Mouse (Mus musculus) thymus, adult 2 months (tissue): Measurements from ENCODE around the gene Gm28035. TPM values are rescaled to one million over a fixed set of nuclear protein-coding genes. Genes with fewer than 3 reads are reported as not detected.

Experiments used
- DNase-seq: peaks from one replicate; pipeline ENCODE4 v3.0.0; 2021
- H3K27ac ChIP-seq: fragments of 200-500 bp; 2 replicates; pipeline ENCODE4 v1.5.1; 2012; ENCODE audit warnings: low read length, control low read depth; ENCODE audit not compliant: control insufficient read depth, insufficient read depth
- H3K27me3 ChIP-seq: fragments of 200-500 bp; 2 replicates; pipeline ENCODE4 v1.6.1; 2012; ENCODE audit warnings: mild to moderate bottlenecking, low read length, moderate library complexity, mixed read lengths; ENCODE audit not compliant: control insufficient read depth, insufficient read depth
- H3K36me3 ChIP-seq: fragments of 200-500 bp; 2 replicates; pipeline ENCODE4 v1.6.1; 2012; ENCODE audit warnings: mild to moderate bottlenecking, low read length, moderate library complexity; ENCODE audit not compliant: control insufficient read depth, insufficient read depth
- H3K4me1 ChIP-seq: fragments of 200-500 bp; replicated peaks from 2 replicates; pipeline ENCODE4 v1.6.1; 2012; ENCODE audit warnings: low read length; ENCODE audit not compliant: control insufficient read depth, insufficient read depth
- H3K4me3 ChIP-seq: fragments of 200-500 bp; 2 replicates; pipeline ENCODE4 v1.5.1; 2012; ENCODE audit warnings: mild to moderate bottlenecking, low read length, control low read depth, moderate library complexity; ENCODE audit not compliant: control insufficient read depth, insufficient read depth
- CTCF ChIP-seq: fragments of 200-500 bp; IDR thresholded peaks from 2 replicates; pipeline ENCODE4 v1.5.1; 2012; ENCODE audit warnings: mild to moderate bottlenecking, control low read depth, low read length, moderate library complexity, borderline replicate concordance; ENCODE audit not compliant: control insufficient read depth, poor library complexity, insufficient read depth; ENCODE audit errors: extremely low read depth
- POLR2A ChIP-seq: fragments of 200-500 bp; IDR thresholded peaks from 2 replicates; pipeline ENCODE4 v1.6.1; 2012; ENCODE audit warnings: mild to moderate bottlenecking, low read length, control low read depth, moderate library complexity; ENCODE audit not compliant: control insufficient read depth, poor library complexity, insufficient read depth; ENCODE audit errors: extremely low read depth
- WGBS: fragments of 180-500 bp; shearing (Covaris S2); methylation state at CpG from one replicate; pipeline ENCODE4 v1.1.7; 2018; 5-methylcytosine and 5-hydroxymethylcytosine counted together
- polyA plus RNA-seq: library from polyadenylated mRNA; depleted of rRNA; stranded (reverse); fragments of >200 nt; gene quantifications from 2 replicates; pipeline ENCODE4 v1.2.3, GENCODE M21; 2012

Gm28035 gene
- polyA plus RNA-seq, 1 experiment, result 15.5 TPM

DNA sequence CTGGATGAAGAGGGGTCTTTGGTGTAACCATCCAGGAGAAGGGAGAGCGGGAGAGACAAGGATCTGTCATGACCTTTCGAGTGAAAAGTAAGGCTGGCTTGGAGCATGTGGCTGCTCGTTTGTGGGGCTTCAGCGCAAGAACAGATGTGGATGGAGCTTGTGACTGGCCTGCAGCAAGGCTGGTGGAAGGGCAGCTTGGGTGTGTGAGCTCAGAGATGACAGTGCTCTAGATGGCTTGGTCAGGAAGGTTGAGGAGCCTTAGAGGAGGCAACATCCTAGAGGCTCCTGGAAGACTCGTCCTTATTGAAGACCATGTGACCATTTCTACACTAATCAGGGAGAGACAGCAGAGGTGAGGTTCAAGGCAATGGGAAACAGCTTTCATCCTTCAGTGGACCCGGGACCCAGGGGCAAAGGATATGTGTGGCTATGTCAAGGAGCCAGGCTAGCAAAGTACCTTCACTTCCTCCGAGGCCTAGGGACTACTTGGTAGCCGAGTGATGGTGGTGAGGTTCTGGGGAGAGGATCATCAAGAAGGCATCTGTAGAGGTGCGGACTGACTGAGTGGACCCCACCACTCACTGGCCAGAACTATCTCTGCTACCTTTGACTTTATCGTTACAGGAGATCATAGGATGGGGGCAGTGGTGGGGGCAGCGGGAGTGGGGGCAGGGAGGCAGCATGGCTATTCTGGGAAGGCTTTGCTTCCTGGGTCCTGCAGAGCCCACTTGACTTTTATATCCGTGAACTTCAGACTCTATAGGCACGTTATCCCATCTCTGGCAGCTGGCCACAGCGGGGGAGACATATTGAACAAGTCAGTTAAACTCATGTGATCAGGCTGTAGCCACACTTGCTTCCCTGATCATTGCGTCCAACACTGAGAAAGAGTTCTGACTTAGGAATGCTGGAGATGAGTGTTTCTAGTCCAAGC lies 19.0 kb downstream of the Gm28035 start:
- Histone ChIP-seq H3K36me3 (peaks cover 62% of the 10 kb centered on the region), H3K4me1 (peaks cover 28% of the 10 kb centered on the region), H3K4me3 (no peak overlapping the region), H3K27me3 (no peaks in the 10 kb centered on the region), H3K27ac (no peak overlapping the region)
- no peak for DNase-seq
- WGBS, result 88% methylated on average over 15 of the region's 15 CpGs
- no peak for TF ChIP-seq CTCF
- TF ChIP-seq POLR2A, result no peak

DNA sequence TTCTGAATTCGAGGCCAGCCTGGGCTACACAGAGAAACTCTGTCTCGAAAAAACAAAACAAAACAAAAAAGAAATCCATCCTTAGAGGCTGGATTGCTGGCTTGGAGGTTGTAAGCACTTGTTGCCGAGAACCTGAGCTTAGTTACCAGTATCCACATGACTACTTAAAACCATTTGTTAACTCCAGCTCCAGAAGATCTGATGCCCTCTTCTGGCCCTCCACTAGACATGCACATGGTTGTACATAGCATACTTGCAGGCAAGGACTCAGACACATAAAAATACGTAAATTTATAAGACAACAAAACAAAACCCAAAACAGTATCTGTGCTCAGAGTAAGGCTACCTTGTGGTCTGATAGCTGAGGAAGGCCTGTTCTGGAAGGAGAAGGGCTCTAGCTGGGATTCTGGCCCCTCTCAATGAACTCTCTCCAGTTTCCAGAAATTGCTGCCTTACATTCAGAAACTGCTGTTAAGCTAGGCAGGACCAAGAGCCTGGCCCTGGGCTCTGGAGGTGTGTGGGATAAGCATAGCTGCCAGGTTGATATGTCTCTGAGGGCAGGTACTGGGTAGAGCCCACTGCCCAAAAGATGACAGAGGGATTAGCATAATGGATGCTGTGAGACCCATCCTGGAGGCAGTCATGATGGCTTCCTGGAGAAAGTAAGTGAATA lies 20.8 kb downstream of the Gm28035 start:
- 92% methylated on average over 4 of the region's 4 CpGs for WGBS
- no peak for DNase-seq
- peaks cover 51% of the 10 kb centered on the region for H3K36me3 ChIP-seq
- no peaks in the 10 kb centered on the region for H3K27me3 ChIP-seq
- H3K27ac ChIP-seq, result no peak overlapping the region
- no peak overlapping the region for H3K4me3 ChIP-seq
- peaks cover 28% of the 10 kb centered on the region for H3K4me1 ChIP-seq
- TF ChIP-seq POLR2A (no peak), CTCF (no peak)

DNA sequence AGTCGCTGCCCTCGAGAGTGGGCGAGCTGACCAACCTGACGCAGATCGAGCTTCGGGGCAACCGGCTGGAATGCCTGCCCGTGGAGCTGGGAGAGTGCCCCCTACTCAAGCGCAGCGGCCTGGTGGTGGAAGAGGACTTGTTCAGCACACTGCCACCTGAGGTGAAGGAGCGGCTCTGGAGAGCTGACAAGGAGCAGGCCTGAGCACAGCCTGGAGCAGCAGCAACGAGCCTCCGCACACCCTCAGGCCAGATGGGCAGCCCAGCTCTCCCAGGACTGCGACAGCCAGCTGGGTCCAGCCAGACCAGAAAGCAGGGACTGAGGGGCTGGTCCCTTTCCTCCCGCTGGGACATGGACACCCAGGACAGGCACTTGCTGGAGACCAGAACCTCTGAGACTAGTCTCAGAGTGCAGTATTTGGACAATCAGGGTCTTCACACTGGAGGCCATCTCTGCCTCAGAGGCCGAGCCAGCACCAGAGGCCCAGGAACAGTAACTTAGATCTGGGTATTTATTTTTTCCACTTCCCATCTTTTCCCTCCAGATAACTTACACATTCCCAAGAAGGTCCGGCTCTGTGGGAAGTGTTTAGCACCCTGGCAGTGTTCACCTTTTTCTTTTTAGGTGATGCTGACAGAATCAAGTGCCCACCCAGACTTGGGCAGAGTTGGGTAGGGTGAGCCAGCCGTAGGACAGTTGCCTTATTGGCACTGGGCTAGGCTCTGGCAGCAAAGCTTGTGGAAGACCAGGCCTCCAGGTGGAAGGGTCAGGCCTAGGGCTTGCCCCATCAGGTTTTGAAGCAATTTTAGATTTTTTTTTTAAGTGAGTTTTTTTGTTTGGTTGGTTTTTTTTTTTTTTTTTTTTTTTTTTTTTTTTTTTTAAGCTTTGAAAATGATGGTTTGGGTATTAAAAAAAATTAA lies 21.8 kb downstream of the Gm28035 start:
- Histone ChIP-seq H3K4me1 (peaks cover 22% of the 10 kb centered on the region), H3K27ac (no peak overlapping the region), H3K36me3 (peaks cover 41% of the 10 kb centered on the region), H3K27me3 (no peaks in the 10 kb centered on the region), H3K4me3 (no peak overlapping the region)
- DNase-seq, result no peak
- 97% methylated on average over 18 of the region's 18 CpGs for WGBS
- TF ChIP-seq CTCF (no peak), POLR2A (no peak)

DNA sequence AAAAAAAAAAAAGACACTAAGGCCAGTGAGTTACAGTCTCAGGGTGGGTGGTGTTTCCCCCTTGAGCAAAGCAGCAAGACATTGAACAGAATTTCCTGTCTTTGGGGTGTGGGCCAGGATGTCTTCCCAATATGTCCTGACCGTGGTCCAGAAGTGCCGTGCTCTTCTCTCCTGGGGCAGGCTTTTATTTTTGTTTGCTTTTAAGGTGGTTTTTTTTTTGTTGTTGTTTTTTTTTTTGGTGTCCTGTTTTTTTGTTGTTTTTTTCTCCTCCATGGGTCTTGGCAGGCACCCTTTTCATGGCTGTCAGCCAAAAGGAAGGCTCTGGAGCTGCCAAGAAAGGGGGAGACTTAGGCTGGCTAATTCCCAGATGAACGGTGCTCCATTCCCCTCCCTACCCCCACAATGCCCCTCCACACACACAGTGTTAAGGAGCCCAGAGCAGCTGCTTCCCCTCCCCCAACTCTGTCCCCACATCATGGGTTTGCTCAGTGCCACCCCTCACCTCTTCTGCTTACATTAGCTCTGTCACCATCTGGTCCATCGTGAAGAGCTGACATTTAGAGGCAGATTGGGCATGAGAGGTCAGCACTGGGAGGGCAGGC lies 22.6 kb downstream of the Gm28035 start:
- Histone ChIP-seq H3K36me3 (peaks cover 38% of the 10 kb centered on the region), H3K27ac (no peak overlapping the region), H3K4me1 (peaks cover 15% of the 10 kb centered on the region), H3K4me3 (no peak overlapping the region), H3K27me3 (no peaks in the 10 kb centered on the region)
- TF ChIP-seq CTCF, result no peak
- no peak for TF ChIP-seq POLR2A
- 86% methylated on average over 4 of the region's 4 CpGs for WGBS
- no peak for DNase-seq

DNA sequence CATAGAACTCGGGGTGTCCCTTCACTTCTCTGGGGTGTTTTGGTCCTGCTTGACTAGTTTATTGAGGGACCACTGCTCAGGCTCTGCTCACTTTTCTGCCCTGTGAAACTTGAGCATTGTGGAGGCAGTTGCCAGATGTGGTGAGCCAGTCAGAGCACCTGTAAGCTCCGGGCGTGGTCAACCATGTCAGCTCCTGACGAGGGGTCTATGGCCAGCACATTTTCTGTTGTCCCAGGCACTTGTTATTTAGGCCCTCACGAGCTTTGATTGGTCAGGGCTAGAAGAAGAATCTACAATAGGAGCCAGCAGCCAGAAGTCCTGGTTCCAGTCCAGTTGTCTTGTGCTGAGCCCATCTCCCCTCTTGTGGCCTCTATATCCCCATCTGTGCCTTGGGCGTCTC lies 23.4 kb downstream of the Gm28035 start:
- TF ChIP-seq POLR2A (no peak), CTCF (no peak)
- Histone ChIP-seq H3K27ac (no peak overlapping the region), H3K36me3 (peaks cover 38% of the 10 kb centered on the region), H3K4me1 (peaks cover 6% of the 10 kb centered on the region), H3K27me3 (no peaks in the 10 kb centered on the region), H3K4me3 (no peak overlapping the region)
- DNase-seq, result no peak
- WGBS, result 95% methylated on average over 6 of the region's 6 CpGs

- H3K27me3 ChIP-seq, result no peaks in the 10 kb centered on the region
- no peak overlapping the region for H3K27ac ChIP-seq
- peaks cover 33% of the 10 kb centered on the region for H3K36me3 ChIP-seq
- 90% methylated on average over 7 of the region's 7 CpGs for WGBS
- TF ChIP-seq CTCF, result no peak
- TF ChIP-seq POLR2A, result no peak
- H3K4me1 ChIP-seq, result peaks cover 5% of the 10 kb centered on the region; the same call in 1 of the 2 replicates
- no peak overlapping the region for H3K4me3 ChIP-seq
- DNase-seq, result no peak
Observed at GRCm38 (mm10) chr2:30264671-30265519, 24.5 kb downstream of the Gm28035 start.
